Comparison of ENCODE assay signal across 9 mouse cellular contexts in genomic region chr3:153723467-153724079, GRCm38 (mm10). TPM values are rescaled to one million over a fixed set of nuclear protein-coding genes. Genes with fewer than 3 reads are reported as not detected.
A peak's percentile ranks its signal among the peaks of the same experiment; 100 is the strongest.
DNase-seq lines count a peak whose midpoint lies in the region; ATAC-seq and TF ChIP-seq lines count a peak whose summit lies in the region.
"Had no signal": no experiment of that assay in that cellular context is flagged by ENCODE, and none has a peak within 500 bp of the region (broad histone marks: within the 10 kb centered on the region; RNA-seq: fewer than 3 reads in every experiment).

No protein-coding gene starts in this region.

- H3K4me1 ChIP-seq in cerebellum, adult 2 months (ENCODE audit: control insufficient read depth, insufficient read depth, low read length), result no peaks in the 10 kb centered on the region; the same call in 1 of the 2 replicates
- peaks cover 16% of the 10 kb centered on the region; the same call in 1 of the 2 replicates for H3K4me1 ChIP-seq in forebrain, postnatal 0 days (ENCODE audit: insufficient read depth)
- peaks cover 51 to 53% of the 10 kb centered on the region in 2 experiments for H3K4me1 ChIP-seq in liver, embryonic 14.5 days (replicated peaks; ENCODE audit: control insufficient read depth in 2 of 2, insufficient read depth in 2 of 2, low read length in 1 of 2)

- no peaks in the 10 kb centered on the region for H3K36me3 ChIP-seq in forebrain, postnatal 0 days (ENCODE audit: insufficient read depth)
- no peaks in the 10 kb centered on the region for H3K36me3 ChIP-seq in liver, embryonic 14.5 days (replicated peaks; ENCODE audit: control insufficient read depth, insufficient read depth, low read depth)

- WGBS in cerebellum, adult 2 months, result 80% methylated on average over 9 of the region's 9 CpGs
- 81% methylated on average over 9 of the region's 9 CpGs for WGBS in forebrain, postnatal 0 days
- WGBS in liver, embryonic 14.5 days (ENCODE audit: insufficient replicate concordance), result 53% methylated on average over 9 of the region's 9 CpGs

- ATAC-seq in forebrain, postnatal 0 days, result no peak
- no peak for ATAC-seq in liver, embryonic 14.5 days (ENCODE audit: insufficient read depth)

- no peaks in the 10 kb centered on the region for H3K9me3 ChIP-seq in forebrain, postnatal 0 days (ENCODE audit: low read length)
- no peaks in the 10 kb centered on the region for H3K9me3 ChIP-seq in liver, embryonic 14.5 days (ENCODE audit: control insufficient read depth, low read length)

- no peak overlapping the region for H3K27ac ChIP-seq in cerebellum, adult 2 months (ENCODE audit: insufficient read depth, low read length)
- no peak overlapping the region for H3K27ac ChIP-seq in forebrain, postnatal 0 days (ENCODE audit: low read depth, low read length)
- H3K27ac ChIP-seq in liver, embryonic 14.5 days, result peak overlapping the region; percentile 67

- H3K27me3 ChIP-seq in cerebellum, adult 2 months (ENCODE audit: control insufficient read depth, insufficient read depth, low read length), result no peaks in the 10 kb centered on the region
- H3K27me3 ChIP-seq in forebrain, postnatal 0 days (ENCODE audit: insufficient read depth, low read length), result no peaks in the 10 kb centered on the region
- no peaks in the 10 kb centered on the region; the same call in 1 of the 2 replicates for H3K27me3 ChIP-seq in liver, embryonic 14.5 days (ENCODE audit: control insufficient read depth, insufficient read depth, low read length)

- H3K9ac ChIP-seq in forebrain, postnatal 0 days, result no peak overlapping the region
- peak overlapping the region; percentile 95 for H3K9ac ChIP-seq in liver, embryonic 14.5 days (replicated peaks)

- no peak for TF ChIP-seq POLR2A in cerebellum, adult 2 months (IDR thresholded peaks at IDR 0.05; ENCODE audit: borderline replicate concordance, insufficient read depth, low read length)

- H3K4me2 ChIP-seq in forebrain, postnatal 0 days (ENCODE audit: low read depth), result peak overlapping the region; percentile 94
- peak overlapping the region; percentile 89 for H3K4me2 ChIP-seq in liver, embryonic 14.5 days (ENCODE audit: low read depth)

- TF ChIP-seq EP300 in liver, embryonic 14.5 days (IDR thresholded peaks at IDR 0.05; ENCODE audit: low read depth), result no peak

- no peak for DNase-seq in cerebellum, adult 2 months
- DNase-seq in cerebellum, postnatal 4 days (ENCODE audit: low spot score in 2 of 2), result no peak
- DNase-seq in CD4-positive helper T cell, adult 2 months (ENCODE audit: low read depth, low spot score), result peak; percentile 40
- no peak for DNase-seq in forebrain, postnatal 0 days
- DNase-seq in liver, embryonic 14.5 days (ENCODE audit: low read depth in 3 of 3, low spot score in 3 of 3), result no peak
- no peak for DNase-seq in right cerebral cortex, postnatal 4 days
- no peak for DNase-seq in spleen, postnatal 36 days (ENCODE audit: low spot score in 2 of 2)
- no peak for DNase-seq in thymus, postnatal 0 days (ENCODE audit: low spot score)

- no peak for TF ChIP-seq CTCF in cerebellum, adult 2 months (IDR thresholded peaks at IDR 0.05; ENCODE audit: borderline replicate concordance, insufficient read depth, low read depth, low read length)
- TF ChIP-seq CTCF in forebrain, postnatal 0 days (IDR thresholded peaks at IDR 0.05; ENCODE audit: low read depth), result no peak
- no peak for TF ChIP-seq CTCF in liver, embryonic 14.5 days (IDR thresholded peaks at IDR 0.05; ENCODE audit: low read depth)

- peak overlapping the region; percentile 93 for H3K4me3 ChIP-seq in cerebellum, adult 2 months (replicated peaks; ENCODE audit: insufficient read depth, low read depth, low read length)
- peak overlapping the region; percentile 69 for H3K4me3 ChIP-seq in forebrain, postnatal 0 days (ENCODE audit: low read depth, low read length)
- peak overlapping the region; percentile 71 to 96 for H3K4me3 ChIP-seq in liver, embryonic 14.5 days (ENCODE audit: insufficient read depth in 1 of 2, low read depth in 2 of 2, low read length in 2 of 2)

RNA-seq across cellular contexts. Expression of gene St6galnac3, which starts 1.4 kb away (rescaled TPM):
- 11.9 and 14.6 TPM in 2 replicates for polyA plus RNA-seq in cerebellum, adult 2 months (2012; rRNA removed)
- 16.5 and 16.6 TPM in 2 replicates for total RNA-seq in forebrain, postnatal 0 days (2014; rRNA removed)
- 6.9 and 7.7 TPM in 2 replicates for polyA plus RNA-seq in forebrain, postnatal 0 days (2015; fragmentation: Nextera tagmentation; extraction: Ambion mirVana)
- 0.74 and 2.9 TPM in 2 replicates for polyA plus RNA-seq in liver, embryonic 14.5 days (2012; rRNA removed)
- 5.7 and 8.5 TPM in 2 replicates for polyA plus RNA-seq in liver, embryonic 14.5 days (2014; fragmentation: Nextera tagmentation; extraction: Ambion mirVana)
- polyA plus RNA-seq in thymus, postnatal 0 days (2015; fragmentation: Nextera tagmentation; extraction: Ambion mirVana), result 4.0 and 5.5 TPM in 2 replicates
- polyA plus RNA-seq: C2C12 had no signal
